Mouse (Mus musculus): ENCODE results near the gene Mfsd12.

Mfsd12 gene

DNA sequence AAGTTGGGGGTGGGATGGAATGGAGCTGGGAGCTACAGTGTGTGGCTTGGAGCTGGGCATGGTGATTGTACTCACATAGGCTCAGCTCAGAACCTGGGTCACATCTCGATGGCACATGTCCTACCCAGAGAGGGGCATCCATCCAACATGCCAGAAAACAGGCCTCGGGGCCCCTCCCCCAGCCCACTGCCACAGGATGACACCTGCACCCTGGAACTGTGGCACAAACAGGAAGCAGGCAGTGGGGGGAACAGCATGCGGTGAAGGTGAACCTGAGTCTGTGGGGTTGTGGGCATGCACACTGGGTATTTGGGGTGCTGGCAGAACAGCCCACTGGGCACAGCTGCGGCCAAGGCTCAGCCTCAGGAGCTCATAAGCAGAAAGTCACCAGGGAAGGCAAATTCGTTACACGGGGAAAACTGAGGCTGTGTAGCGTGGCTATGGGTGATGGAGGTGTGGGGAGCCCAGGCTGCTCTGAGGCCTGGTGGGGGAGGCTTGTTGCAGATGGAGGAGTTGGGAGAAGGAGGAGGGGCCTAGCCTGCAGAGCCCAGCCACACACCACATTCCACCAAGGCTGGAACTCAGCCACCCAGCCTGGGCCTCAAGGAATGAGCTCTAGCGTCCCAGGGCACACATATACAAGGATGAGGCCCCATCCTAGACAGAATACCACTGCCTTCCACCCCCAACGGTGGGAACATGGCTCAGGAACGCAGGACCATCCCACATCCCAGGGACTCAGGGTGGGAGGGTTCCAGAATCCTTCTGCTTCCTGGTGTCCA is 27.9 kb upstream of the Mfsd12 start:
- DNase-seq, result peak; percentile 88 to 94

DNA sequence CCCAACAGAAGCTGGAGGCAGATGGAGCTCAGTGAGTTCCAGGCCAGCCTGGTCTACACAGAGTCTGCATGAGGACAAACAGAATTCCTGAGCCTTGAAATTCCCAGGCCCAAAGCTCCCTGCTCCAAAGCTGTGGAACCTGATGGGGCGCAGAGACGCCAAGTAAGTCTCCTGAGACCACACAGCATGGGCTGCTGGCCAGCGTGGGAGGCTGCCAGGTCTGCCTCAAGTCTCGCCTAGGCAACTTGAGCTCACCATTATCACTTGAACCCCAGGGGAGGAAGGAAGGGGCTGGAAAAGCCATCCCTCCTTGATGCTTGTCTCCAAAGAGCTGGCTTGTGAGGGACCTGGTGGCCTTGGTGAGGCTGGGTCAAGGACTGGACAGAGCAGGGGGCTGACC is 27.3 kb upstream of the Mfsd12 start:
- DNase-seq, result peak; percentile 39 to 43

DNA sequence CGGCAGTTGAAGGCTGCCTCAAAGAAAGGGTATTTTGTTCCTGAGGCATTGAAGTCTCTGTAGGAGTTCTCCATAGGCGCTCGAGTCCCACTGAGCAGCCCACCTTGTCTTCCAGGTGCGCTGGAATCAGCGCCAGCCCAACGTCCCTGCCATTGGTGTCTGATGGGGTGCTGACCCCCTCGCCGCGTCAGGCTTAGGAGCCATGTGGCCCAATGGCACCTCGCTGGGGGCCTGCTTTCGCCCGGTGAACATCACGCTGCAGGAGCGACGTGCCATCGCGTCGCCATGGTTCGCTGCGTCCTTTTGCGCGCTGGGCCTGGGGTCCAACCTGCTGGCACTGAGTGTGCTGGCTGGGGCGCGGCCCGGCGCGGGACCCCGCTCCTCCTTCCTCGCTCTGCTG is 25.0 kb upstream of the Mfsd12 start:
- peak in 1 of 2 experiments; percentile 23 for DNase-seq

DNA sequence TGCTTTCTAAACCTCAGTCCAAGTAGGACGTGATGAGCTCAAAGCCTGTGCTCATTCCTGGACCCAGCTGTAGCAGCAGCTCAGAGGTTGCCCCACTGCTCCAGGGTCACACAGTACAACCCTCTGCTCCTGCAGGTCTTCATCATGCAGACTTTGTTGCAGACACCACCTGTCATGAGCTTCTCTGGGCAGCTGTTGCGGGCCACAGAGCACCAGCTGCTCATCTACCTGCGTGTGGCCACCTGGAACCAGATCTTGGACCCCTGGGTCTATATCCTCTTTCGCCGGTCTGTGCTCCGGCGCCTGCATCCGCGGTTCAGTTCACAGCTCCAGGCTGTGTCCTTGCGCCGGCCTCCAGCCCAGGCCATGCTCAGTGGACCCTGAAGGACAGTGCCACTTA is 23.0 kb upstream of the Mfsd12 start:
- no peak for DNase-seq

DNA sequence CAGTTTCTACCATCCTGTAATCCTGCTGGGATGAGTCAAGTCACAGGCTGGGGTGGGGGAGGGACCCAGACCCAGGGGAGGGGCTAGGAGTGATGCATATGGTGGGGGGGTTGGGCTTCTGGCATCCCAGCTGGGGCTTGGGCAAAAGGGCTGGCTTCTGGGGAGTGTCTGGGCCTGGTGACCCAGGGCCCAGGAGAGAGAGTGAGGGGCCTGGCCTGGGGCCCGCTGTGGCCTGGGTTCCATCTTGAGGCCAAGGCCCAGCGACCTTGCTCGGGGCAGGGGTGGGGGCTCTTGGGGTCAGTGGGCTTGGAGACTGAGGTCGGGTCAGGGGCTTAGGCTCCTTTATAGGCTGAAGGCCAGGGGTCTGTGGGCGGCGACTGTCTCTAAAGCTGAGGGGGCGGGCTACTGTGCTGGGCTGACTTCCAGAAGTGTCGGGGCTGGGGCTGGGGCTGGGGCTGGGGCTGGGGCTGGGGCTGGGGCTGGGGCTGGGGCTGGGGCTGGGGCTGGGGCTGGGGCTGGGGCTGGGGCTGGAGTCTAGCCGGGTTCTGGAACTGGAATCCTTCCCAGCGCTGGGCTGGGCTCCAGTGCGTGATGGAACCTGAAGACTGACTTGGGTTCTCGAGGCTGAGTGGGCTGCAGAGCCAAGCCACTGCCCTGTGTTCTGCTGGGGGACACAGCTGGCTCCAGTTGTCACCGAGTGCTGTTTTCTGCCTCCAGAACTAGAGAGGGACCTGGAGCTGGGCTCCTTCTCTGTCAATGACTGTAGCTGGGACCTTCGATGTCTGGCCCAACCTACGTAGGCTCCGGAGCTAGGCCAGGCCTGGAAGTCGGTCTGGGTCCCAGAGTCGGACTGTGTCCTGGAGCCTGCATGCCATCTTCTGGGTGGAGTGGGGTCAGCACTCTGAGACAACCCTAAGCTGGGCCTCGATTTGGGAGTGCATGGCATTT is 21.6 kb upstream of the Mfsd12 start:
- peak in 1 of 2 experiments; percentile 34 for DNase-seq

DNA sequence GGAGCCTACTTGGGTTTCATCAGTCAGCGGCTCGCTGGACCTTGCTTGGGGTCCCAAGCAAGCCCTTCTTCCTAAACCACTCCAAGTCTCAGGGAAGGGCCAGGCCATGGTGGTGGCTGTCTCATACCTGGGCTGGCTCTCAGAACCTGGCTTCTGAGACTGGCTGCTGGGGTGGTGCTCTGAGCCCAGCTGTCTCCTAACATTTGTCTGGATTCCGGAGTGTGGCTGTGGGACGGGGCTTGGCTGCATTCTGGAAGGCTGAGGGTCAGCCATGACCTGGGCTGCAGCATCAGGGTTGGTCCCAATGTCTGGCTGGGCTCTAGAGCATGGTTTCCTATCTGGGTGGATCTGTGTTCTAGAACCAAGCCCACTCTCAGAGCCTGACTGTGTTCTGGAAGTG is 20.7 kb upstream of the Mfsd12 start:
- no peak for DNase-seq

DNA sequence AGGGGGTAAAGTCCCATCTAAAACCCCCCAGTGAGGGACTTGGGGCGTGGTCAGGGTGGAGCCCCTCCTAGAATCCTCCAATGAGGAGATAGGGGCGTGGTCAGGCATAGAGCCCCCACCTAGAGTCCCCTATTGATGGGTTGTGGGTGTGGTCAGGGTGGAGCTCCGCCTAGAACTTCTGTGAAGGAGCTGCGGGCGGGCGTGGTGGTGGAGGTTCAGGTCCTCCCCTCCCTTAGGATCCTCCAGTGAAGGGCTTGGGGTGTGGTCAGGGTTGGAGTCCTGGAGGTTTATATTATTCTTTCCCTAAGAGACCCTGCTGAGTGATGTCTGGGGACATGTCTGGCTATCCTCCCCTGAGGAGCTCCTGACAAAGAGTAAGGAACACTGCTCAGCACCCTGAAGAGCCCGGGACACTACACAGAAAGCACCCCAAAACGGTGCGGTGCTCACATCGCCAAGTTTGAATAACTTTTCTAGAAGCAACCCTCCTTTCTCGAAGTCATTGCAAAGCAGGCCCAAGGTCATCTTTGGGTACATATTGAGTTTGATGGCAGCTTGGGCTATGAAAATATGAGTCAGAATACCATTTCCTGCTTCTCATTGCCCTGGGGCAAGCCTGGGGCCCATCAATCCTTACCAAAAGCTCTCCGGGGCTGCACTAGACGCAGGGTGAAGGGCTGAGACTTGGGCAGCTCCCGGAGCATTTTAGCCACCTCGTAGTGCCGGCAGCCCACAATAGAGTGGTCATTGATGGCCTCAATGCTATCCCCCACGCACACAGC is 16.5 kb upstream of the Mfsd12 start:
- peak in 1 of 2 experiments; percentile 53 for DNase-seq

DNA sequence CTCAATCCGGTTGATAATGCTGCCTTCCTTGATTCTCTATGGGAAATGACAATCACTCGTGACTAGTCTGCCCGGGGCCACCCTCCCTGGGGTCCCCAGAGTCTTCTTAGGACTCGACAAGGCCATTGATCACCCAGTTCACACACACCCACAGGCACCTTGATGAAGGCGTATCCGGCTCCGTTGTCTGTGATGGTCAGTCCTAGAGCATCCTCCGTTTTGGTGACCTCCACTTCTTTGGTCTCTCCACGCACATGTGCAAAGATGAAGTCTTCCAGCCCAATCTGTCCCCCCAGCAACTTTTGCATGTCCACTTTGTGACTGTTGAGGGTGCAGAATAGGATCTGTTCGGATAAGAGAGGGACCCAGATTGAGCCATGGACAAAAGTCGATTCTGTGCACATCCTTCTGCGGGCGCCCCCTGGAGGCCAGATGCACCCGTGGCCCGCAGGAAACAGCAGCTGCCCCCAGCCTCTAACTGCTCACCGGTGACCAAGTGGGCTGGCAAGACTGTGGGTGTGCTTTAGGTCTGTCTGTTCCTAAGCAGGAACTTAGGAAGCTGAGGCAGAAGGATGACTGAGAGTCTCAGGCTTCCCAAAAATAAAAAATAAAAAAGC is 15.8 kb upstream of the Mfsd12 start:
- peak; percentile 76 to 81 for DNase-seq

DNA sequence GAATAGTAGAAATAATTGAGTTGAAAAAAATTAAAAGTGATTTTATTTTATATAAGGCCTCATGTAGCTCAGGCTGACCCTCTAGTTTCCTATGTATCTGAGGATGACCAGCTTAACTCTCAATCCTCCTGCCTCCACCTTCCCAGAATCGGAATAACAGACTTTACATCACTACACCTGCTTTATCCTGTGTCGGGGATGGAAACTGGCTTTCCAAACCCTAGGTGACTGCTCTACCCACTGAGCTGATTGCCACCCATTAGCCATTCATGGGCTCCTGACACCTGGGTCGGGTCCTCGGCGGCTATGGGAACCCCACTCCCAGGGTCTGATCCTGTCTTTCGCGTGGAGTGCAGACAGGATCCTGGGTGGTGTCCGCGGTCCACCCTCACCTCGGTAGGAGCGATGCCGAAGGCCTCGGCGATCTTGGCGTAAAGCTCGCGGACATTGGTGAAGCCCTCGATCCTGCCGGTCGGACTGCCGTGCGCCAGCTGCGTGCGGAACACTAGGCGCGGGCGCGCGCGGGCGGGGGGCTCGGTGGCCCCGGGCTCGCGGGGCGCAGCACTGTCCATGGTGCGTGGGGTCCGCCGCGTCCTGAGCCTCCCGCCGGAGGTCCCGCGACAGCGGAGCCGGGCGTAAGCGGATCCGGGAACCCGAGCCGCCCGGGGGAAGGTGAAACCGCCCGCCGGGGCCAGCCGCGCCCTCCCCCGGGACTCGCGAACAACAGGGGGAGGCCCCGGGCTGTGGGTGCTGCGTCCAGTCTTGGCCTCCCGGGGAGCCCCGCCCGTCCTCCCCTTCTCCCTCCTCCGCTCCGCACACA is 14.4 kb upstream of the Mfsd12 start, which contains the start of gene Gipc3:
Gene Gipc3, minus strand, starts transcription at position 581 of the 820 bp plus-strand sequence.
- DNase-seq, result peak in 1 of 2 experiments; percentile 51

DNA sequence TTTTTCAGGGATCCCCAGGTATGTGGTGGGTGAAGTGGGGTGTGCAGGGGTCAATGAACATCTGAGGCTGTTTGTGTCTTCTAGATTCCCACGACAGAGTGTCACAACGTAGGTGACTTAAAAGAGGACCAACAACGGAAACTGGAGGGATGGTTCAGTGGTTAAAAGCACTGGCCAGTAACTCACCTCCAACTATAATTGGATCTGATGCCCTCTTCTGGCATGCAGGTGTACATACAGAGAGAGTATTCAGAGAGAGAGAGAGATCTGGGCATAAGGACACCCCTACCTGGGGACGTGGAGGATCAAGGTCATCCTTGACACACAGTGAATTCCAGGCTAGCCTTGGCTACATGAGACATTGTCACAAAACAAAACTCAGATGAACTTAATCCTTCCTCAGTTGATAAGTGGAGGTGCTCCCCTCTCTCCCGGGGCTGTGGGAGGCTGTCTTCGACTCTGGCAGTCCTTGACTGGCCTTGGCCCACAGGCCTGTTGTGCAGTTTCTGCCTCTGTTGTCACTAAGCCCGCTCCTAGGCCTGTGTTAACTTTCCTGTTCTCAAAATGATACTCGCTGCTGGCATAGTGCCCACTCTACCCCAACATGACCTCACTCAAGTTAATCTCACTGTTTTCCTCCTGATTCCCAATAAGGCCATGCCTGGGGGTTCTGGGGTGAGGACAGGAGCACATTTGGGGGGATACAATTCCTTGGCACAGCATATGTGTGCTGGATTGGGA is 12.7 kb upstream of the Mfsd12 start:
- DNase-seq, result no peak

DNA sequence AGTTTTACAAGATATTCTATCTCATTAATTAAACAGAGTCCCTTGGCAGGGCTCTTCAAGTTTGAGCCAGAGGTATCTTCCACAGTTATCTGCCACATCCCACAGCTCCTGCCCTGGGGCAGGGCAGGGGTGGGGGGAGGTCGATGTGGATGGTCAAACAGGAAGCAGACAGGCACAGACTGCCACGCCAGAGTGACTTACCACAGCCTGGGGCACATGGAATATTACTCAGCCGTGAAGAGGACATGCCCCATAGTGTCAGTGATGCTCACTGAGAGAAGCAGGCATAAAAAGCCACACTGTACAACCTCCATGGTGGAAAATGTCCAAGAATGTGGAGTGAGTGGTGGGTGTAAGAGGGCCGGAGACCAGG is 12.1 kb upstream of the Mfsd12 start:
- DNase-seq, result no peak

DNA sequence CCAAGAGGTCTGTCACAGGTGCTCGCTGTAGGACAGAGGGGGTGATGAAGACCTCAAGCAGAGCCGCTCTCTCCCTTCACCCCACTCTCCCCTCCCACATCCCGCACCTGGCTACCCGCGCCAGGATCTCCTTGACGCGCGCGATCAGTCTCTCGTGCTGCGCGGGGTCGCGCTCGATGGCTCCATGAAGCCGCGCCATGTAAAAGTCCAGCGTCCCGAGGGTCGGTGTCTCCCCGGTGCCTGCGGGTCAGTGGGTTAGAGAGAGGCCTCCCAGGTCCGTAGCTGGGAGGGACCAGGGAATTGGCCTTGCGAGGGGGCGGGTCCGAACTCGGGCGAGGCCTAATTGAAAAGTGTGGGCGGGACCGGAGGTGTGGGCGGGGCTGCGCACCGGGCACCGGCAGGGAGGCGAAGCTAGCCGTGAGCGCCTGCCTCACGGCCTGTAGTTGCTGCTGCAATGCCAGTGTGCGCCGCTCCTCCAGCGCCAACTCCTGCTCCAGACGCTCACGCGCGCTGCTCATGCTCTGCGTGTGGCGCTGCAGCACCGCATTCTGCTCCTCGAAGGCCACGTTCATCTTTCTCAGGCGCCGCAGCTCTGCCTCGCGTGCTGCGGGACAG is 10.7 kb upstream of the Mfsd12 start:
- peak in 1 of 2 experiments; percentile 61 for DNase-seq

DNA sequence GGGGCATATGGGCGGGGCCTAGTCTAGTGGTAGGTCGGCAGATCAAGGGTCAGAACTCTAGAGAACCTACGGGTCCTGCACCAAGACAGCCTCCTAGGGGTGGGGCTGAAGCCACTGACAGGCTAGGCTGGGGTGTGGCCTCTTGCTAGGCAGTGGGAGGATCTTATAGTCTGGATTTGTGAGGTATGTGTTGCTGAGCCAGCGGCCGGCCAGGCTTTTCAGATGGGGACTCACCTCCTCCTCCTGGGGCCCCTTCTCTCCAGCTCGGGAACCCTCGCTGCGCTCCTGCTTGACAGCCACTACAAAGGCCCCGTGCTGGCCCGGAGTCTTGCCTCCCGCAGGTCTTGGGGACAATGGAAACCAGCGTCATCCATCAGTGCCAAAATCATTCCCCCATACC is 8.1 kb upstream of the Mfsd12 start:
- peak in 1 of 2 experiments; percentile 56 for DNase-seq

DNA sequence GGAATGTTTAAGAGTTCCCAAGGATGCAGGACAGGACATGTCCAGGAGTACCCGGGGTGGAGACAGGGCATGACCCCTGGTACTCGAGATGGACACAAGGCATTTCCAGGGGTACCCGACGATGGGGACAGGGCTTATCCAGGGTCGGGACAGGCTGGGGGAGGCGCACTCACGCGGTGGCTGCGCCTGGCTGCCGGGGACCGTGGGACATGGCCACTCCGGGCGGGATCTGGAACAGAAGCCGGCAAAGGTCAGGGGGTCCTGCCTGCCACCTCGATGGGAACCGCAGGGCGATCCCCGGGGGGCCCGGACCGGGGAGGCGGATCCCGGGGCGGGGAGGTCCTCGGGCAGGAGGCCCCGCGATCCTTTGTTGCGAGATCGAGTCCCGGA is 7.3 kb upstream of the Mfsd12 start:
- DNase-seq, result no peak

DNA sequence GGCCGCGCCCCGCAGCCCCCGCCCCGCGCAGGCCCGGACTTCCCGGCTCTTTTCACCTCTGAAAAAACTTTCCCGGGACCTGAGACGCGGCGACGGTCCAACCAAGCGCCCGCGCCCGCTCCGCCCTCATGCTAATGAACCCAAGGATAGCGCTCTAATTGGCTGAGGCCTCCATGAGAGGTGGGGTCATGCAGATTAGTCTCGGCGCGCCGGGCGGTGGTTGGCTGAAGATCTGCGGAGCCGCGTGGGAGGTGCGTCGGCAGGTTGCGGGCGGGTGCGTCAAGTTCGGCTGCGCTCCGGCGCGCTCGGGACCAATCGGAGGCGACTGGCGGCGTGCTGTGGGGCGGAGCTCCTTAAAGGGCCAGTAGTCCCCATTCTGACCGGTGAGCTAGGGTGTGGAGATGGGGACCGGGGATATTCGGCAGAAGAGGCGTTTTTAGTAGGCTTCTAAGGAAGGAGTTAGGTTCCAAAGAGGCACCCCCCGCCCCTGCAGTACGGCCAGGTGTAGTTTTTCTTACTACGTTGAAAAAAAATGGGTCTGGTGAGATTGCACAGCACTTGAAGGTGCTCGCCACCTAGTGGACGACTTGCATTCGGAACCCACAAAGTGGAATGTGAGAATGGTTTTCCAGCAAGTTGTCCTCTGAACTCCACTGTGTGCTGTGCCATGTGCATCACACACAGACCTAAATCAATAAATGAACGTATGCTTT is 6.8 kb upstream of the Mfsd12 start, which contains the start of gene Hmg20b:
Gene Hmg20b, minus strand, starts transcription at position 130 of the 713 bp plus-strand sequence.
- peak; percentile 99 to 100 for DNase-seq

DNA sequence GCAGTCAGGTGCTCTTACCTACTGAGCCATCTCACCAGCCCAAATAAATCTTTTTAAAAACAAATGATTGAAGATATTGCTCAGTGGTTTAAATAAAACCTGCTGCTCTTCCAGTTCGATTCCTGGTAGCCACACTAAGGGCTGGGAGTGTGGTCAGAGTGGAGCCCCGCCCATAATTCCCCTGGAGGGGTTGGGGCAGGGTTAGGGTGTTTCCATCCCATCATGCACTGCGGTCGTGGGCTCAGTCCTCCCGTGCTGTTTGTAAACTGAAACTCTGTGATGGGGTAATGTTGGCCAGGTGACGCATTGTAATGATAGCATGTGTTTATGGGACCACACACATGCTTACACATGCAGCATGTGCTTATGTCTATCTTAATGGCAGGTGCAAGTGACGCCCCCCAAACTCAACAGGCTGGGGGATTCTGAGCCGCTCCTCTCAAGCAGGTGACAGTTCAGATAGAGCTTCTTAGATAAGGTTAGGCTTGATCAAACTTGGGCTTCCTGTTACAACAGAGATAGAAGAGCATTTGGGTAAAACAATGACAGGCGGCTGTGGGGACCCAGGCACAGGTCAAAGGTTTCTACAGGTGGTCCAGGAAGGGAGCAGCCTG is 5.5 kb upstream of the Mfsd12 start:
- DNase-seq, result peak; percentile 68 to 77

DNA sequence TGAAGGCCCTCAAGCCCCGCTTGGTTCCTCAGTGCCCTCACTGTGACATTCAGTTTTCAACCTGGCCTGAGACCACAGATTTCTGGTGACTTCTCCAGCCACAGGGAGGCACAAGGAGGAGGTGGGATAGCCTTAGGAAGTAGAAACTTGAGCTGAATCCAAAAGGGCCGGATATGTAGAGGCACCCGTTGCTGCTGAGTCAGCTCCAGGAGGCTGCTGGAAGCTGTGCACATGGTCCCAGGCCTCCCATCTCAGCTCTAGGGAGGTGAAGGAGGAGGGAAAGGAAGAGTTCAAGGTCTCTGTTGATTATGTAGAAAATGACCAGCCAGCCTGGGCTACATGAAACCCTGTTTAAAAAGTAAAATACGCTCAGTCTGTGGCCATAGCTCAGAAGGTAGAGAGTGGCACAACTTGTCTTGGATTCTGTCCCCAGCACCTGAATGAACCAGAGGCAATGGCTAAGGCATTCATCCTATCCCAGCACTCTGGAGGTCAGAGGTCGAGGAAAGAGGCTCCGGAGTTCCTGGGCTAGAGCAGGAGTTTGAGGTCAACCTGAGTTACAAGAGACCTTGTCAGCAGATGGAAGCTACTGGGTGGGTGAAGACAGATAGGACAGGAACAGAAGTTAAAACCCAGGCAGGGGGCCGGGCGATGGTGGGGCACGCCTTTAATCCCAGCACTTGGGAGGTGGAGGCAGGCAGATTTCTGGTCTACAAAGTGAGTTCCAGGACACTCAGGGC is 2.4 kb upstream of the Mfsd12 start:
- no peak for DNase-seq

DNA sequence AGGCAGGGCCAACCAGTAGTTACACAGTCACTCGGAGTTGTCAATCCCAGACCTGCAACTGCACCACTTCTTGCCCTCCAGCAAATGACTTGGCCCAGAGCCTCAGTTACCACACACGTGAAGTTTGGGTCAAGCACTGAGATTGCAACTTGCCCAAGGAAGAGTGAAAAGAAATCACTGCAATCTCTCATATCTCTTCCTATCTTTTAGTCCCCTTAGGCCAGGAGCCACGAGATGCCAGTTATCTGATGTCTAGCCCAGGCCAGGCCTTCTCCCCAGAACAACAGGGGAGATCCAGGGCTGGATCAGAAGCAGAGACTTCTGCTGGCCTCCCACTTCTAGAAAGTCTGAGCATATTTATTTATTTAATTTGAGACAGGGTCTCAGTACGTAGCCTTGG is 1.8 kb upstream of the Mfsd12 start:
- no peak for DNase-seq

All from thymus, postnatal 36 days (tissue).